Mouse (Mus musculus) hindbrain, embryonic 14.5 days (tissue): ENCODE measurements around the gene Gm3411. TPM values are rescaled to one million over a fixed set of nuclear protein-coding genes. Genes with fewer than 3 reads are reported as not detected.
"Not testable (repeated sequence)": the region's sequence is repeated elsewhere in the genome, so short reads cannot be mapped to it uniquely, and the experiment has no call there.

Experiments used
- ATAC-seq: fragments of 200-750 bp; cut with Nextera tagmentation; 2 replicates; pipeline ENCODE4 v1.8.0; 2017; ENCODE audit warnings: moderate number of reproducible peaks, mild to moderate bottlenecking, moderate TSS enrichment, moderate library complexity; ENCODE audit not compliant: low FRiP score
- DNase-seq: peaks from one replicate; pipeline ENCODE4 v3.0.0-alpha.2; 2015; ENCODE audit warnings: low spot score
- H3K27ac ChIP-seq: fragments of 300-500 bp; sonication (generic); 2 replicates; pipeline ENCODE4 v1.5.1; 2014; ENCODE audit warnings: mild to moderate bottlenecking, moderate library complexity
- H3K27me3 ChIP-seq: fragments of 300-500 bp; sonication (generic); 2 replicates; pipeline ENCODE4 v1.6.1; 2014; ENCODE audit warnings: mild to moderate bottlenecking, low read length, mixed read lengths; ENCODE audit not compliant: control insufficient read depth, insufficient read depth
- H3K36me3 ChIP-seq: fragments of 300-500 bp; sonication (generic); replicated peaks from 2 replicates; pipeline ENCODE4 v1.6.1; 2014; ENCODE audit not compliant: control insufficient read depth, insufficient read depth
- H3K4me1 ChIP-seq: fragments of 300-500 bp; sonication (generic); replicated peaks from 2 replicates; pipeline ENCODE4 v1.6.1; 2014; ENCODE audit warnings: antibody characterized with exemption, low read length, mixed read lengths; ENCODE audit not compliant: control insufficient read depth, insufficient read depth
- H3K4me2 ChIP-seq: fragments of 300-500 bp; sonication (generic); replicated peaks from 2 replicates; pipeline ENCODE4 v1.6.1; 2014; ENCODE audit warnings: mild to moderate bottlenecking, moderate library complexity
- H3K4me3 ChIP-seq: fragments of 300-500 bp; sonication (generic); replicated peaks from 2 replicates; pipeline ENCODE4 v1.5.1; 2014; ENCODE audit warnings: mild to moderate bottlenecking, low read length
- H3K9ac ChIP-seq: fragments of 300-500 bp; sonication (generic); 2 replicates; pipeline ENCODE4 v1.6.1; 2014
- H3K9me3 ChIP-seq: fragments of 300-500 bp; sonication (generic); 2 replicates; pipeline ENCODE4 v1.6.1; 2016; ENCODE audit warnings: low read length; ENCODE audit not compliant: control insufficient read depth
- WGBS: fragments of 180-500 bp; shearing (Covaris S2); extraction: QIAGEN DNeasy Blood & Tissue Kit; methylation state at CpG from one replicate; pipeline ENCODE4 v1.1.7; 2014; 5-methylcytosine and 5-hydroxymethylcytosine counted together
- polyA plus RNA-seq: library from polyadenylated mRNA; unstranded; fragments of >200 nt; fragmentation: Nextera tagmentation; extraction: Ambion mirVana; gene quantifications from 2 replicates; pipeline ENCODE4 v1.2.1, GENCODE M21; 2014

Gm3411 gene
- 9.3 and 11.5 TPM in 2 replicates for polyA plus RNA-seq

DNA sequence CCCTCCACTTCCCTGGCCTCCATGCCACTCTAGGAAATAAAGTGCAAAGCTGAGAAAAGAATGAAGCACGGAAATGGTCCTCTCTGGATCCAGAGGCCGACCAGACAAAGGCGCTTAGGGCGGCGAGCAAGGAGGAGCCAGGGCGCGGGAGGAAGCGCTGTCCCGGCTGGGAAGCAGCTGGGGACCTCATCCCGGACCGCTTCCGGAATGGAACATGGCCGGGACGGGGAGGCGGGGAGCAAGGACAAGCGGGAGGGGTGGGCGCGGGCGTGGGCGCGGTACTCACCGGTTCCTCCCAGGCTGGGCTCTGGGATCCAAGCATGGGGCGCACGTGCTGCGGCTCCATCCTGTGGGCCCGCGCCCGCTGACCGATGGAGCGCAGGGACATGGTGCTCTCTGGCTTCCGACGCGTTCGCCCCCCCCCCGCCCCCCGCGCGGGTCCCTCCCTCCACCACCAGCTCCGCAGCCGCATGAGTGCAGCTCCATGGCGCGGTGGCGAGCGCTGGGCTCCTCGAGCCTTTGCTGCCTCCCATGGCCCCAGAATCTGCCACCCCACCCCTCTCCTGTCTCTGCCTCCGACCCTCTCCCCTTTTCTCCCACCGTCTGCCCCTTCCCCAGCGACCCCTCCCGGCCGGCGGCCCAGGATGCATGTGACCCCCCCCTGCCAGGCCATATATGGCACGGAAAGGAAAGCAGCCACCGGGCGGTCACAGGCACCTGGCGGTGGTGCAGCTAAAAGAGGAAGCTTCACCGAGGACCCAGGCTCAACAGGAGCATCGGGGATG, at the start of gene Gm3411:
Gene Gm3411, minus strand, starts transcription at position 320 of the 785 bp plus-strand sequence.
- H3K36me3 ChIP-seq, H3K27me3 ChIP-seq, ATAC-seq, H3K9me3 ChIP-seq, H3K4me1 ChIP-seq: not testable (repeated sequence)
- peak within 1 kb of the TSS; percentile 51 for H3K4me3 ChIP-seq
- H3K4me2 ChIP-seq = peak within 1 kb of the TSS; percentile 58
- peak within 1 kb of the TSS; percentile 70 for H3K9ac ChIP-seq
- WGBS = 2% methylated on average over 49 of the region's 57 CpGs
- peak; percentile 24 for DNase-seq
- H3K27ac ChIP-seq = 0 out of 2 replicates have a peak within 1 kb of the TSS, but pooled peaks have one; percentile 3

- H3K36me3 ChIP-seq, ATAC-seq, H3K9ac ChIP-seq, DNase-seq, H3K4me1 ChIP-seq, H3K4me3 ChIP-seq, H3K4me2 ChIP-seq, H3K9me3 ChIP-seq, H3K27me3 ChIP-seq, H3K27ac ChIP-seq: not testable (repeated sequence)
- 91% methylated on average over 2 of the region's 2 CpGs for WGBS
Observed at GRCm38 (mm10) chr14:6304743-6305142, 17.7 kb upstream of the Gm3411 start, which contains the start of gene Gm21103. Gm21103 (minus strand) TSS chr14:6304843.

GRCm38 (mm10) chr14:6219192-6219591, 67.9 kb downstream of the Gm3411 start, which contains the start of gene Gm21560:
Gm21560 (minus strand) TSS chr14:6219292.
- not testable (repeated sequence) for DNase-seq, H3K36me3 ChIP-seq, H3K4me2 ChIP-seq, H3K9ac ChIP-seq, ATAC-seq, H3K27me3 ChIP-seq, H3K4me3 ChIP-seq, H3K4me1 ChIP-seq, H3K27ac ChIP-seq, H3K9me3 ChIP-seq
- 52% methylated on average over 1 of the region's 2 CpGs for WGBS

Other genes starting within 250 kb of the Gm3411 start
- not detected in 2 replicates for gene Gm6337, start 229.0 kb downstream of the Gm3411 start, polyA plus RNA-seq
- 6.0 and 7.4 TPM in 2 replicates for gene Gm8206, start 193.3 kb downstream of the Gm3411 start, polyA plus RNA-seq
- 6.2 and 6.4 TPM in 2 replicates for gene Gm3468, start 178.6 kb downstream of the Gm3411 start, polyA plus RNA-seq
- not detected in 2 replicates for gene Gm3476, start 161.4 kb downstream of the Gm3411 start, polyA plus RNA-seq
- gene Gm21560, start 68.0 kb downstream of the Gm3411 start, polyA plus RNA-seq = not detected in 2 replicates
- 0.23 TPM in 1 of 2 replicates, not detected in the other for gene Gm21103, start 17.6 kb upstream of the Gm3411 start, polyA plus RNA-seq
- not detected in 2 replicates for gene Gm3618, start 56.4 kb upstream of the Gm3411 start, polyA plus RNA-seq
- 0.34 TPM in 1 of 2 replicates, not detected in the other for gene Gm16440, start 103.1 kb upstream of the Gm3411 start, polyA plus RNA-seq
- gene Gm3591, start 125.2 kb upstream of the Gm3411 start, polyA plus RNA-seq = 5.6 and 8.3 TPM in 2 replicates
- not detected in 2 replicates for gene Gm3594, start 157.4 kb upstream of the Gm3411 start, polyA plus RNA-seq